Mouse (Mus musculus) forelimb bud, embryonic 11.5 days (tissue): Measurements from ENCODE around the gene Adam19.
A peak's percentile ranks its signal among the peaks of the same experiment; 100 is the strongest.

ENCODE experiments used
- DNase-seq: peaks from one replicate; pipeline ENCODE4 v3.0.0-alpha.2; 2012; ENCODE audit warnings: low read depth, low spot score

The Adam19 gene

GRCm38 (mm10) chr11:46073061-46073849, 17.5 kb downstream of the Adam19 start:
- peak; percentile 55 for DNase-seq

GRCm38 (mm10) chr11:46073850-46074688, 18.3 kb downstream of the Adam19 start:
- no peak for DNase-seq

- DNase-seq = no peak
Observed at GRCm38 (mm10) chr11:46075507-46075906, 19.7 kb downstream of the Adam19 start.

GRCm38 (mm10) chr11:46076442-46077158, 20.8 kb downstream of the Adam19 start:
- no peak for DNase-seq

- no peak for DNase-seq
Observed at GRCm38 (mm10) chr11:46077304-46077703, 21.5 kb downstream of the Adam19 start.

- no peak for DNase-seq
Observed at GRCm38 (mm10) chr11:46077732-46078375, 22.1 kb downstream of the Adam19 start.

- no peak for DNase-seq
Observed at GRCm38 (mm10) chr11:46081075-46081474, 25.3 kb downstream of the Adam19 start.

GRCm38 (mm10) chr11:46083405-46083804, 27.6 kb downstream of the Adam19 start:
- no peak for DNase-seq

GRCm38 (mm10) chr11:46083835-46084444, 28.1 kb downstream of the Adam19 start:
- no peak for DNase-seq

- no peak for DNase-seq
Observed at GRCm38 (mm10) chr11:46084568-46084967, 28.8 kb downstream of the Adam19 start.

GRCm38 (mm10) chr11:46085398-46086163, 29.8 kb downstream of the Adam19 start:
- no peak for DNase-seq

GRCm38 (mm10) chr11:46086446-46086845, 30.7 kb downstream of the Adam19 start:
- no peak for DNase-seq

GRCm38 (mm10) chr11:46089081-46089713, 33.4 kb downstream of the Adam19 start:
- no peak for DNase-seq

- no peak for DNase-seq
Observed at GRCm38 (mm10) chr11:46090036-46090725, 34.4 kb downstream of the Adam19 start.

- DNase-seq = no peak
Observed at GRCm38 (mm10) chr11:46090951-46091667, 35.3 kb downstream of the Adam19 start.

GRCm38 (mm10) chr11:46092121-46092520, 36.3 kb downstream of the Adam19 start:
- no peak for DNase-seq

GRCm38 (mm10) chr11:46095477-46096264, 39.9 kb downstream of the Adam19 start:
- DNase-seq = no peak

GRCm38 (mm10) chr11:46096265-46096649, 40.5 kb downstream of the Adam19 start:
- no peak for DNase-seq
